Mouse (Mus musculus): Measurements from ENCODE around the gene Cmc1.

Cmc1 gene

GRCm38 (mm10) chr9:118029490-118029889 lies 120.5 kb downstream of the Cmc1 start:
- no peak for DNase-seq (ENCODE audit: low spot score)

- DNase-seq (ENCODE audit: low spot score) = no peak
Observed at GRCm38 (mm10) chr9:118024966-118025365, 125.0 kb downstream of the Cmc1 start.
